Mouse (Mus musculus): ENCODE data around the gene Zfp106. TPM values are rescaled to one million over a fixed set of nuclear protein-coding genes. Genes with fewer than 3 reads are reported as not detected.
"Not testable (repeated sequence)": the region's sequence is repeated elsewhere in the genome, so short reads cannot be mapped to it uniquely, and the experiment has no call there.

Zfp106 gene
- polyA plus RNA-seq, 1 experiment from 2014 or later: 58.3 TPM

DNA sequence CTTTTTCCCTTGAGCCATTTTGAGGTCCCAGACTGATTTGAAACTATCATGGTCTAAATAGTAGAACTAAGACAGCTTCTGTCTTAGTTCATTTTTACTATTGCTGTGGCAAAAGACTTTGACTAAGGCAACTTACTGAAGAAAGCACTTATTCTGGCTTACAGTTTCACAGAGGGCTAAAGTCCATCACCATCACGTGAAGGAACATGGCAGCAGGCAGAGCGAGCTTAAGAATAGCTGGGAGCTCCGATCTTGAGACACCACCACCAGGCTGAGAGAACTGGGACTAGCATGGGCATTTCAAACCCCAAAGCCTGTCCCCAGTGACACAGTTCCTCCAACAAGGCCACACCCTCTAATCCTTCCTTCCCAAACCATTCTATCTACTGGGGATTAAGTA, 7.4 kb upstream of the Zfp106 start:
- no peak overlapping the region for H3K27ac ChIP-seq
- no peaks in the 10 kb centered on the region for H3K9me3 ChIP-seq (replicated peaks)
- H3K9ac ChIP-seq: no peak overlapping the region
- no peak overlapping the region for H3K4me2 ChIP-seq (replicated peaks)
- peaks cover 19% of the 10 kb centered on the region for H3K4me1 ChIP-seq
- 97% methylated on average over 3 of the region's 3 CpGs for WGBS
- no peak overlapping the region for H3K4me3 ChIP-seq
- peaks cover 7% of the 10 kb centered on the region for H3K36me3 ChIP-seq
- ATAC-seq (ENCODE audit: low FRiP score): no peak
- no peaks in the 10 kb centered on the region for H3K27me3 ChIP-seq

DNA sequence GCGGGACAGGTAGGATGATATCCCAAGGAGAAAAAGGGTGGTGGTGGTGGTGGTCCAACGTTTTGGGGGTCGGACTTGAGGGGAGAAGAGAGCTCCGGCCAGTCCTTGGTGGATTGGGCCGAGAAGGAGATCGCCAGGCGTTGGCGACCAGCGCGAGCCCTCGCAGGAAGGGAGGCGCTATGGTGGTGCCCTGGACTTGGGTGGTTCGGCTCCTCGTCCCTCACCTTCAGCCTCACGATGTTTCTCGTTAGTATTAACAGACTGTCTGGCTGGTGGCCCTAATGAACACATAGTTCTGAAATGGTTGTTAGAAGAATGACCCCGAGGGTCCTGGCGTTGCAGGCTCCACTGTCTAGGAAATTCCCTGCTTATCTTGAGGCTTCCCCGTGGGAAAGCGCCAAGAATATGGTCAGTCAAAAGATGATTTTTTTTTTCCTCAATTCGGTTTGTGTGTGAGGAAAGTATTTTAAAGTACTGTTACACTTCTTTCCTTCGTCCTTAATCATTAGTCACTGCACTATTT, 4.2 kb upstream of the Zfp106 start:
- Histone ChIP-seq H3K27ac (peak overlapping the region; percentile 81), H3K9me3 (replicated peaks) (no peaks in the 10 kb centered on the region), H3K4me2 (replicated peaks) (peak overlapping the region; percentile 73), H3K36me3 (peaks cover 7% of the 10 kb centered on the region), H3K4me1 (peaks cover 23% of the 10 kb centered on the region), H3K4me3 (peak overlapping the region; percentile 67), H3K27me3 (no peaks in the 10 kb centered on the region), H3K9ac (peak overlapping the region; percentile 82)
- peak; percentile 73 for ATAC-seq (ENCODE audit: low FRiP score)
- WGBS: under 1% methylated on average over 22 of the region's 22 CpGs

DNA sequence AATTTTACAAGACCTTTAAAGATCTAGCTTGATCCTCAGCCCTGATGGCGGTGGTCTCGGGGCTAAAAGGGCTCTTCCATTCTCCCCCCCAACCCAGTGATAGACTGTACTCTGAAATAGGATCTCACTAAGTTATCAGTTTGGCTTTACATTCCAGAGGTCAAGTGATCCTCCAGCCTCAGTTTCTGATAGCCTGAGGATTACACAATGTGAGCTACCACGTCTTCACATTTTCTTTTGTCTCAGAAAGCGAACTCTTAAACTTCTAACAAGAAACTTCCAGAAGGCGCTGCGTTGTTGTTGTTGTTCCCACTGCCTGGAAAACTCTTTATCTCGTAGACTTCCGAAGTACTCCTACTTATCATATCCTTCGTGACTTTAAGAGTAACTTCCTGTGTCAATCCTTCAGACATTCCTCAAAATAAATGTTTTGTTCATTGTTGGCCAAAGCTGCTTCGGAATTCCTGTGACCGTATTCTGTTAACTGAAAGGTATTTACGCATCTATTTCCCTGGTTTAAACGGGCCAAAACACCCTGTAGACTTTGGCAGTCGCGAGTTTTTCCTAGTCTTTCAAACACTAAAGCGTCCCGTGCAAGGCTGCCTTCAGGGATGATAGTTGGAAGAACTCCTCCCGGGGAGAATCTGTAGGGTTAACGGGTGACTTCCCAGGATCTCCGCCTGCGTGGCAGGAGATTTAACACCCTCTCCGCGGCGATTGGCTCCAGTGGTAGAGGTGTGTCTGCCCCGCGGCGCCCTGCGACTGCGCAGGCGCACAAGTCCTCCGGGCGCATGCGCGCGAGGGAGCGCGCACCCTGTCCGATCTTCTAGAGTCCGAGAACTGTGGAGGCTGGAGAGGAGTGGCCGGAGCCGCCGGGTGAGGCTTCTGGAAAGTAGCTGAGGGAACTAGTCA, 3.5 kb upstream of the Zfp106 start, which contains the start of gene Snap23:
Gene Snap23, plus strand, starts transcription at position 786 of the 912 bp plus-strand sequence.
- Histone ChIP-seq H3K9ac (peak within 1 kb of the TSS; percentile 82), H3K4me1 (peaks cover 26% of the 10 kb centered on the region), H3K27ac (peak within 1 kb of the TSS; percentile 81), H3K36me3 (peaks cover 7% of the 10 kb centered on the region), H3K9me3 (replicated peaks) (no peaks in the 10 kb centered on the region), H3K4me2 (replicated peaks) (peak within 1 kb of the TSS; percentile 73), H3K4me3 (peak within 1 kb of the TSS; percentile 67), H3K27me3 (no peaks in the 10 kb centered on the region)
- 1% methylated on average over 42 of the region's 42 CpGs for WGBS
- peak; percentile 93 for ATAC-seq (ENCODE audit: low FRiP score)

DNA sequence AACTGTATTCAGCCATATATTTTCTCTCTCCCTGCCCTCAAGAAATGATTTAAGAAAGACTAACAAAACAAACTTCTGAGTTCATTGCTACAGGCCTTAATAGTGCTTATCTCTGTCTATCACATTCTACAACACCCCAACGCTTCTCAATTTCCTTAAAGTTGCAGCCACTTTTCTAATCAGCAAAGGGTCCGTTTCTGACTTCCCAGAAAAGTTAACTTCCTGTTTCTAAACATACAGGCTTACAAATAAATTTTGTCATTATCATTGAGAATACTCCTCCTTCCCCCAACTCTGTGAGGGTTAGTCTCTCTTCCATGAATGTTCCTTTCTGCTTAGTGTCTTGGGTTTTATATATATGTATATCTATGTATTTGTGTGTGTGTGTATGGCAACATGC, 1.7 kb upstream of the Zfp106 start:
- WGBS: 90% methylated on average over 2 of the region's 2 CpGs

DNA sequence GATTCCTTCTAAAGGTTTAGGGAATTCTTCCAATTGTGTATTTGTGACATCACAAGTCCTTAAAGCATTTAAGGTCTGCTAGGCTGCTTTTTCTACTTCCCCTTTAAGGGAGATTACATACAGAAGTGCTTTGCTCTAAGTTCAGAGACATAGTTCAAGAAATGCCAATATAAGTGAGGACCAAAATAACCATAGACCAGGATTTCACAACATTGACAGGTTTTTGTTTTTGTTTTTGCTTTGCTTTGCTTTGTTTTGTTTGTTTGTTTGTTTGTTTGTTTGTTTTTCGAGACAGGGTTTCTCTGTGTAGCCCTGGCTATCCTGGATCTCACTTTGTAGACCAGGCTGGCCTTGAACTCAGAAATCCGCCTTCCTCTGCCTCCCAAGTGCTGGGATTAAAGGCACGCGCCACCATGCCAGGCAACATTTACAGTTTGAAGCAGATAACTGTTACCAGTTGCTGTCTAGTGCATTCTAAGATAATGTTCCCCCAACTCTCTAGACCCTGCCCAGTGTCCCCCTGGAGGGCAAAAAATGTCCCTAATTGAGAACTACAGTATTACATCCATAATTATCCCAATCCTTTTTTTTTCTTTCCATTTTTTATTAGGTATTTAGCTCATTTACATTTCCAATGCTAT, 1.0 kb upstream of the Zfp106 start:
- H3K4me2 ChIP-seq (replicated peaks); ATAC-seq (ENCODE audit: low FRiP score); H3K9me3 ChIP-seq (replicated peaks); H3K36me3 ChIP-seq; H3K27me3 ChIP-seq; H3K4me3 ChIP-seq; H3K9ac ChIP-seq; H3K27ac ChIP-seq: not testable (repeated sequence)
- 95% methylated on average over 4 of the region's 4 CpGs for WGBS
- H3K4me1 ChIP-seq: peaks cover 26% of the 10 kb centered on the region

More for the DNA sequence above, 1.7 kb upstream of the Zfp106 start:
- Histone ChIP-seq H3K27me3 (no peaks in the 10 kb centered on the region), H3K4me3 (no peak overlapping the region), H3K27ac (no peak overlapping the region), H3K36me3 (no peaks in the 10 kb centered on the region), H3K9ac (no peak overlapping the region), H3K4me2 (replicated peaks) (no peak overlapping the region), H3K4me1 (peaks cover 26% of the 10 kb centered on the region), H3K9me3 (replicated peaks) (no peaks in the 10 kb centered on the region)
- no peak for ATAC-seq (ENCODE audit: low FRiP score)

DNA sequence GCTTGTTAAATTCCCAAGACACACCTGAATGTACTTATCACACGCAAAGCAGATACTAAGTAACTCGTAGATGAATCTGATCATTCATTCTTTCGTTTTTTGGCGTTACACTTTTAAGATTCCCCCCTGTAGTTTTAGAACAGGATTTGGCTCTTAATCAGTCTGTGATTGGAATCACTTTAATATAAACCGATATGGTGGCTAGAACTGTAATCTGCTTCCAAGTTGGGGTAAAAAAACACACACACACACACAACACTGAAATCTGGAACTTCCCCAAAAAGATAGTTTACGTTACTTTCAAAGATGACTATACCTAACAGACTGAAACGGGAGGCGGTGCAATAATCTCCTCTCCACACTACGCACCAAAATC, 796 bp downstream of the Zfp106 start:
- Histone ChIP-seq H3K36me3 (no peaks in the 10 kb centered on the region), H3K27ac (no peak overlapping the region), H3K27me3 (no peaks in the 10 kb centered on the region), H3K9me3 (replicated peaks) (no peaks in the 10 kb centered on the region), H3K9ac (peak overlapping the region; percentile 91), H3K4me3 (peak overlapping the region; percentile 88), H3K4me1 (peaks cover 11% of the 10 kb centered on the region), H3K4me2 (replicated peaks) (peak overlapping the region; percentile 78)
- 28% methylated on average over 9 of the region's 9 CpGs for WGBS
- no peak for ATAC-seq (ENCODE audit: low FRiP score)

DNA sequence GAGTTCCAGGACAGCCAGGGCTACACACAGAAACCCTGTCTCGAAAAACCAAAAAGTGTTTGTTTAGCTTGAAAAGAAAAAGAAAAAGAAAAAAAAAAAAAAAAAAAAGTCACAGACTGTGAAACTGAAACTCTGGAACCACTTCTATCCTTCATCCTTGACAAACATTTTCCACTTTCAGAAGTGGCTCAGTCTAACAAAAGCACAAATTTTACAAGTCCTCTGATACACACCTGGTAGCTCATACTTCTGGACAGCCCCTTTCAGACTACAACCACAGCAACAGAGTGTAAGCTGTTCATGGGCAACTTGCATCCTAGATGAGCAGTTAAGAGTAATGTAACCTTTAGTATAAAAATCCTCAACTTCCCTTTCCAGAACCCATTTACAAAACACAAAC, 2.1 kb downstream of the Zfp106 start:
- WGBS: 89% methylated on average over 1 of the region's 1 CpGs

DNA sequence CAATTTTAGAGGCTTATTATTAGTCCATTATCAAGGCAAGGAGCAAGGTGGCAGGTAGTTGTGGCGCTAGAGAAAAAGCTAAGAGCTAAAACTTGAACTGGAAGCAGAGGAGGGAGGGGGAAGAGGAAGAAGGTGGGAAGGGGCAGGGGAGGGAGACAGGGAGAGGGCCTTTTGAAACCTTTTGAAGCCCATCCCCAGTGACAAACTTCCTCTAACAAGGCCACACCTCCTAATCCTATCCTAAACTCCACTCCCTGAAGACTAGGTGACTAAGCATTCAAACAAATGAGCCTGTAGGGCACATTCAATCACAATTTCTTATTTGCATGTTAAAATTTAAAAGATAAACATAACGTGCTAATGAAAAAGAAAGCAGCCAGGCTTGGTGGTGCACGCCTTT, 4.8 kb downstream of the Zfp106 start:
- no peak overlapping the region for H3K4me2 ChIP-seq (replicated peaks)
- H3K4me3 ChIP-seq: no peak overlapping the region
- H3K9ac ChIP-seq: no peak overlapping the region
- peaks cover 9% of the 10 kb centered on the region for H3K36me3 ChIP-seq
- no peaks in the 10 kb centered on the region for H3K27me3 ChIP-seq
- H3K9me3 ChIP-seq (replicated peaks): no peaks in the 10 kb centered on the region
- no peak overlapping the region for H3K27ac ChIP-seq
- WGBS: 91% methylated on average over 3 of the region's 3 CpGs
- ATAC-seq (ENCODE audit: low FRiP score): no peak
- H3K4me1 ChIP-seq: peaks cover 7% of the 10 kb centered on the region

More for the DNA sequence above, 2.1 kb downstream of the Zfp106 start:
- no peak overlapping the region for H3K27ac ChIP-seq
- H3K27me3 ChIP-seq: no peaks in the 10 kb centered on the region
- no peaks in the 10 kb centered on the region for H3K9me3 ChIP-seq (replicated peaks)
- H3K4me2 ChIP-seq (replicated peaks): no peak overlapping the region
- peaks cover 7% of the 10 kb centered on the region for H3K4me1 ChIP-seq
- H3K9ac ChIP-seq: no peak overlapping the region
- H3K4me3 ChIP-seq: no peak overlapping the region
- no peak for ATAC-seq (ENCODE audit: low FRiP score)
- H3K36me3 ChIP-seq: no peaks in the 10 kb centered on the region

DNA sequence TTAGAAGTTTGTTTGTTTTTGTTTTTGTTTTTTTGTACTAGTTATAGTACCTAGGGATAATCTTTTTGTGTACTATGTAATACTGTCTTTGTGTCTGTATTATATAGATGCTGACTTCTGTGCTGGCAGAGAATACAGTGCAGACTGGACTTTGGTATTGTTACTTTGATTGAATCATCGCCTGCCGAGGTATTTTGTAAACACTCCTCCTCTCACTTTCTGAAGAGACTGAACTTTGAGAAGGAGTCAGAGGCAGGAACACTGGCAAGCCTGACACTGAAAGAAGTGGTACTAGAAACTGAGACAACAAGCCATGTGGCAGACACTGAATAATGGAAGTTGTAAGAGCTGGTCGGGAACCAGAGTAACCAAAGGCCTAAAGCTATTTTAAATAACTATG, 6.8 kb downstream of the Zfp106 start:
- Histone ChIP-seq H3K9ac (no peak overlapping the region), H3K4me3 (no peak overlapping the region), H3K27me3 (no peaks in the 10 kb centered on the region), H3K4me2 (replicated peaks) (no peak overlapping the region), H3K9me3 (replicated peaks) (no peaks in the 10 kb centered on the region), H3K36me3 (peaks cover 19% of the 10 kb centered on the region), H3K4me1 (no peaks in the 10 kb centered on the region), H3K27ac (no peak overlapping the region)
- no peak for ATAC-seq (ENCODE audit: low FRiP score)
- WGBS: 78% methylated on average over 3 of the region's 3 CpGs

DNA sequence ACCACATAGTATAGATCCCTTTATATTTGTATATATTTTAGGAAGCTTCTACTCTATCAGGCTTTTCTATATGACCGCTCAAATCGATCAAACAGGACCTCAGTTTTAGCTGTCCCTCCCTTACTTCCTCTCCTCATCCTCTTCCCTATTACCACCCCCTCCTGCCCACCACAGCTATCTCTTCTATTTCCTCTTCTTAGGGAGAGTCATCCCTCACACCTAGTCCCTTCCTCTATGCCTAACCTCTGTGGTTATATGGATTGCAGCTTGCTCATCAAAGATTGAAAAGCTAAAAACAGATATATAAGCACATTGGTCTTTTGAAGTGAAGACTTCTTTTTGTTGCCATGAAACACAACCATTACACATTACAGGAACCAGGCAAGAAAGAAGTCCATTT, 18.9 kb downstream of the Zfp106 start:
- Histone ChIP-seq H3K27ac (no peak overlapping the region), H3K36me3 (peaks cover 32% of the 10 kb centered on the region), H3K9me3 (replicated peaks) (no peaks in the 10 kb centered on the region), H3K4me2 (replicated peaks) (no peak overlapping the region), H3K9ac (no peak overlapping the region), H3K4me1 (0 out of 2 replicates have a peak, but pooled peaks cover under 1% of the 10 kb centered on the region), H3K27me3 (no peaks in the 10 kb centered on the region), H3K4me3 (no peak overlapping the region)
- ATAC-seq (ENCODE audit: low FRiP score): no peak
- WGBS: 100% methylated on average over 2 of the region's 2 CpGs

DNA sequence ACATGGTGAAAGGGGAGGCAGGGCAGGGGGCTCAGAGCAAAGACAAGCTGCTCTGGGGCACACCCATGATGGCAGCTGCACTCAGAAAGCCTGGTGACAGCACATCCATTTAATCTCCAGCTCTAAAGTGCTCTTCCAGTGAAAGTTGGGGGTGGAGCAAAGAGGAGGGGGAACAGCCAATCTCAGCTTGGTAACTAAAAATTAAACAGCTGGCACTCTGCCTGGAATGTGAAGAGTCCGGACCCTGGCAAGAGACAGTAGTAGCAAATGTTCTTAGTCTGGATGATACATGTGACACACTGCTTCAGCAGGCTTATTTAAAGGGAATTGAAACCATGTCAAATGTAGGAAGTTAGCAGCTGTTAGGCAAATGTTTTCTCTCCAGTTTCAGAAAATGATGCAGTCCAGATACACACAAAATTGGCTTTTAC, 23.9 kb downstream of the Zfp106 start:
- Histone ChIP-seq H3K4me2 (replicated peaks) (peak overlapping the region; percentile 19; the same call in 1 of the 2 replicates), H3K4me3 (no peak overlapping the region), H3K9ac (no peak overlapping the region), H3K4me1 (peaks cover 6% of the 10 kb centered on the region; the same call in 1 of the 2 replicates), H3K9me3 (replicated peaks) (no peaks in the 10 kb centered on the region), H3K27me3 (no peaks in the 10 kb centered on the region), H3K36me3 (peaks cover 16% of the 10 kb centered on the region), H3K27ac (peak overlapping the region; percentile 62)
- 25% methylated on average over 1 of the region's 1 CpGs for WGBS
- peak; percentile 93 for ATAC-seq (ENCODE audit: low FRiP score)

DNA sequence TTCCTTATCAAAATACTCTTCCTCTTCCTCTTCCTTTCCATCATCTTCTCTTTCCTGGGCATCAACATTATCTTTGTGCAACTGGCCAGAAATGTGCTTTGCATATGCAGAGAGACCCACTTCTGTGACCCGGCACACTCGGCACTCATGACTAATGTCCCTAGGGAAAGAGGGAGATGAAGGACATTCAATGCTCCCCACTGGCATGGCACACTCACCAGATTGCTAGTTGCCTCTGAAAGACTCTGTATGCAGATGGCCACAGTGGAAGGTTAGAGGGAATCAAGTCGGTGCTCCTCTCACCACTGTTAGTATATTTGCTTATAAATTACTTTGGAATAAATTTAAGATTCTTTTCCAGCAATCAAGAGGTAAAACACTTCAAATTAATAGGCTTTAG, 24.3 kb downstream of the Zfp106 start:
- peaks cover 16% of the 10 kb centered on the region for H3K36me3 ChIP-seq
- H3K4me2 ChIP-seq (replicated peaks): peak overlapping the region; percentile 19; the same call in 1 of the 2 replicates
- no peak overlapping the region for H3K9ac ChIP-seq
- no peaks in the 10 kb centered on the region for H3K27me3 ChIP-seq
- H3K4me3 ChIP-seq: no peak overlapping the region
- WGBS: 59% methylated on average over 3 of the region's 3 CpGs
- peak; percentile 81; the same call in 1 of the 2 replicates for ATAC-seq (ENCODE audit: low FRiP score)
- H3K4me1 ChIP-seq: peaks cover 6% of the 10 kb centered on the region; the same call in 1 of the 2 replicates
- H3K9me3 ChIP-seq (replicated peaks): no peaks in the 10 kb centered on the region
- peak overlapping the region; percentile 62 for H3K27ac ChIP-seq

All from hindbrain, embryonic 12.5 days (tissue).